Mouse (Mus musculus): ENCODE measurements around the gene Prkar2a.

GRCm38 (mm10) chr9:108687686-108688085 is 1.4 kb upstream of the Prkar2a start:
- TF ChIP-seq POLR2A (IDR thresholded peaks at IDR 0.05; ENCODE audit: control insufficient read depth, extremely low read depth, insufficient read depth, low read length, poor library complexity): no peak
- no peak for TF ChIP-seq CTCF (IDR thresholded peaks at IDR 0.05; ENCODE audit: borderline replicate concordance, control insufficient read depth, extremely low read depth, insufficient read depth, low read length, poor library complexity)

All from thymus, adult 2 months (tissue).